Comparison of ENCODE assay signal across 8 mouse cellular contexts in genomic region chr2:69823129-69823677, GRCm38 (mm10). TPM values are rescaled to one million over a fixed set of nuclear protein-coding genes. Genes with fewer than 3 reads are reported as not detected.
DNase-seq lines count a peak whose midpoint lies in the region; ATAC-seq and TF ChIP-seq lines count a peak whose summit lies in the region.

No protein-coding gene starts in this region.

- no peaks in the 10 kb centered on the region for H3K79me2 ChIP-seq in heart, adult 2 months (replicated peaks; ENCODE audit: control insufficient read depth, insufficient read depth, low read length)

- DNase-seq in heart, adult 2 months = peak; percentile 45 to 65
- no peak for DNase-seq in heart, postnatal 25 days (ENCODE audit: low spot score)
- DNase-seq in G1E (ENCODE audit: low spot score) = peak; percentile 37
- peak; percentile 76 for DNase-seq in embryonic facial prominence, embryonic 11.5 days (ENCODE audit: low spot score)
- peak; percentile 34 for DNase-seq in heart, postnatal 0 days (ENCODE audit: low spot score)
- peak; percentile 40 for DNase-seq in thymus, postnatal 14 days

- no peaks in the 10 kb centered on the region for H3K27me3 ChIP-seq in heart, adult 2 months (ENCODE audit: control insufficient read depth, insufficient read depth, low read length)
- no peaks in the 10 kb centered on the region for H3K27me3 ChIP-seq in G1E (ENCODE audit: insufficient read depth, low read length)
- H3K27me3 ChIP-seq in embryonic facial prominence, embryonic 11.5 days (ENCODE audit: control insufficient read depth, insufficient read depth, low read length) = no peaks in the 10 kb centered on the region
- H3K27me3 ChIP-seq in heart, postnatal 0 days (ENCODE audit: control insufficient read depth, insufficient read depth, low read length) = no peaks in the 10 kb centered on the region
- H3K27me3 ChIP-seq in limb, embryonic 12.5 days = no peaks in the 10 kb centered on the region
- H3K27me3 ChIP-seq in midbrain, embryonic 13.5 days = no peaks in the 10 kb centered on the region

- 3% methylated on average over 45 of the region's 45 CpGs for WGBS in heart, adult 2 months
- WGBS in embryonic facial prominence, embryonic 11.5 days = 2% methylated on average over 45 of the region's 45 CpGs
- WGBS in heart, postnatal 0 days = 2% methylated on average over 45 of the region's 45 CpGs
- WGBS in limb, embryonic 12.5 days = 2% methylated on average over 45 of the region's 45 CpGs
- WGBS in midbrain, embryonic 13.5 days = 2% methylated on average over 44 of the region's 45 CpGs

- peak overlapping the region; percentile 63; the same call in 1 of the 2 replicates for H3K27ac ChIP-seq in heart, adult 2 months
- peak overlapping the region; percentile 89 for H3K27ac ChIP-seq in embryonic facial prominence, embryonic 11.5 days (replicated peaks; ENCODE audit: low read depth, low read length)
- peak overlapping the region; percentile 97 for H3K27ac ChIP-seq in heart, postnatal 0 days (ENCODE audit: low read depth)
- peak overlapping the region; percentile 98 for H3K27ac ChIP-seq in limb, embryonic 12.5 days
- H3K27ac ChIP-seq in midbrain, embryonic 13.5 days = peak overlapping the region; percentile 96

- no peaks in the 10 kb centered on the region for H3K4me1 ChIP-seq in heart, adult 2 months (ENCODE audit: control insufficient read depth, insufficient read depth, low read length)
- peaks cover 67% of the 10 kb centered on the region for H3K4me1 ChIP-seq in G1E (ENCODE audit: insufficient read depth, low read depth, low read length)
- no peaks in the 10 kb centered on the region for H3K4me1 ChIP-seq in embryonic facial prominence, embryonic 11.5 days (ENCODE audit: control insufficient read depth, insufficient read depth, low read length)
- H3K4me1 ChIP-seq in heart, postnatal 0 days (ENCODE audit: control insufficient read depth, insufficient read depth) = 0 out of 2 replicates have a peak, but pooled peaks cover 9% of the 10 kb centered on the region
- H3K4me1 ChIP-seq in limb, embryonic 12.5 days (replicated peaks) = peaks cover 10% of the 10 kb centered on the region
- peaks cover 44% of the 10 kb centered on the region for H3K4me1 ChIP-seq in midbrain, embryonic 13.5 days (replicated peaks)

- no peaks in the 10 kb centered on the region; the same call in 1 of the 2 replicates for H3K36me3 ChIP-seq in heart, adult 2 months (ENCODE audit: control insufficient read depth, insufficient read depth, low read length)
- H3K36me3 ChIP-seq in G1E (replicated peaks) = peaks cover 31% of the 10 kb centered on the region
- no peaks in the 10 kb centered on the region; the same call in 1 of the 2 replicates for H3K36me3 ChIP-seq in embryonic facial prominence, embryonic 11.5 days (replicated peaks; ENCODE audit: control insufficient read depth, insufficient read depth, low read depth, low read length)
- H3K36me3 ChIP-seq in heart, postnatal 0 days (replicated peaks; ENCODE audit: control insufficient read depth, insufficient read depth, low read length) = peaks cover 11% of the 10 kb centered on the region
- H3K36me3 ChIP-seq in limb, embryonic 12.5 days = peaks cover 22% of the 10 kb centered on the region; the same call in 1 of the 2 replicates
- peaks cover 6% of the 10 kb centered on the region for H3K36me3 ChIP-seq in midbrain, embryonic 13.5 days

- peak overlapping the region; percentile 89 for H3K9ac ChIP-seq in heart, adult 2 months (ENCODE audit: low read depth, low read length)
- peak overlapping the region; percentile 97 for H3K9ac ChIP-seq in embryonic facial prominence, embryonic 11.5 days (replicated peaks; ENCODE audit: low read length)
- H3K9ac ChIP-seq in heart, postnatal 0 days (replicated peaks; ENCODE audit: low read depth, low read length) = peak overlapping the region; percentile 96
- peak overlapping the region; percentile 98 for H3K9ac ChIP-seq in limb, embryonic 12.5 days (replicated peaks)
- peak overlapping the region; percentile 95 for H3K9ac ChIP-seq in midbrain, embryonic 13.5 days (replicated peaks)

- TF ChIP-seq CTCF in heart, adult 2 months (IDR thresholded peaks at IDR 0.05) = no peak
- no peak for TF ChIP-seq CTCF in G1E (IDR thresholded peaks at IDR 0.05; ENCODE audit: low read depth, low read length)
- TF ChIP-seq CTCF in heart, postnatal 0 days (IDR thresholded peaks at IDR 0.05; ENCODE audit: low read depth) = no peak

- peak overlapping the region; percentile 87 for H3K4me2 ChIP-seq in embryonic facial prominence, embryonic 11.5 days (ENCODE audit: low read depth, low read length)
- H3K4me2 ChIP-seq in heart, postnatal 0 days (ENCODE audit: low read depth, low read length) = peak overlapping the region; percentile 92
- H3K4me2 ChIP-seq in limb, embryonic 12.5 days = peak overlapping the region; percentile 71
- peak overlapping the region; percentile 66 for H3K4me2 ChIP-seq in midbrain, embryonic 13.5 days (replicated peaks)

- TF ChIP-seq EP300 in heart, adult 2 months (IDR thresholded peaks at IDR 0.05; ENCODE audit: insufficient read depth, low read depth, low read length) = no peak
- TF ChIP-seq EP300 in heart, postnatal 0 days (IDR thresholded peaks at IDR 0.05; ENCODE audit: low read depth) = no peak

- no peak for ATAC-seq in G1E (ENCODE audit: extremely low read depth, insufficient number of reproducible peaks, low FRiP score, poor library complexity, severe bottlenecking)
- ATAC-seq in embryonic facial prominence, embryonic 11.5 days (replicated peaks; ENCODE audit: insufficient number of reproducible peaks, low FRiP score, low TSS enrichment, low read depth) = peak; percentile 83
- ATAC-seq in heart, postnatal 0 days (ENCODE audit: insufficient read depth, low read depth) = peak; percentile 65
- peak; percentile 64 for ATAC-seq in limb, embryonic 12.5 days (ENCODE audit: insufficient number of reproducible peaks, insufficient read depth, low FRiP score, low TSS enrichment, low read depth)
- ATAC-seq in midbrain, embryonic 13.5 days = peak; percentile 74

- intact Hi-C loops in heart, adult 2 months (cut with DNase I) = no loop called here
- intact Hi-C loops in heart, postnatal 25 days (cut with DNase I) = loop anchor here (5.0 kb wide), 1 partner anchor 39 kb away; the partner anchor contains the start of gene Ssb

- no peaks in the 10 kb centered on the region for H3K9me3 ChIP-seq in G1E (replicated peaks)
- H3K9me3 ChIP-seq in embryonic facial prominence, embryonic 11.5 days (replicated peaks; ENCODE audit: control insufficient read depth, low read length) = no peaks in the 10 kb centered on the region
- no peaks in the 10 kb centered on the region for H3K9me3 ChIP-seq in heart, postnatal 0 days (replicated peaks; ENCODE audit: control insufficient read depth, low read length)
- H3K9me3 ChIP-seq in limb, embryonic 12.5 days = no peaks in the 10 kb centered on the region
- no peaks in the 10 kb centered on the region for H3K9me3 ChIP-seq in midbrain, embryonic 13.5 days

- TF ChIP-seq POLR2A in heart, adult 2 months (IDR thresholded peaks at IDR 0.05; ENCODE audit: insufficient read depth, low read depth, low read length) = no peak

- H3K4me3 ChIP-seq in heart, adult 2 months = peak overlapping the region; percentile 70
- H3K4me3 ChIP-seq in G1E (ENCODE audit: low read depth, low read length) = peak overlapping the region; percentile 90
- peak overlapping the region; percentile 88 for H3K4me3 ChIP-seq in embryonic facial prominence, embryonic 11.5 days (ENCODE audit: low read depth, low read length)
- H3K4me3 ChIP-seq in heart, postnatal 0 days (ENCODE audit: low read depth, low read length) = peak overlapping the region; percentile 96
- peak overlapping the region; percentile 90 for H3K4me3 ChIP-seq in limb, embryonic 12.5 days (replicated peaks)
- H3K4me3 ChIP-seq in midbrain, embryonic 13.5 days (replicated peaks) = peak overlapping the region; percentile 85

RNA-seq across cellular contexts. Expression of gene Klhl23, which starts 1.5 kb away (rescaled TPM):
- total RNA-seq in heart, adult 2 months (2021) = 10 to 100 TPM; 31.8 to 32.3 TPM
- polyA plus RNA-seq in heart, adult 2 months (2012; rRNA removed) = 10.3 and 24.2 TPM in 2 replicates
- total RNA-seq in heart, postnatal 25 days (2021) = 10 to 100 TPM; 39.1 to 45.6 TPM
- 54.3 and 59.1 TPM in 2 replicates for total RNA-seq in G1E (2014; fragmentation: Nextera tagmentation)
- total RNA-seq in G1E (2017) = 68.9 and 88.2 TPM in 2 replicates
- polyA plus RNA-seq in G1E (2012) = 4.9 and 6.8 TPM in 2 replicates
- 30.8 and 32.3 TPM in 2 replicates for polyA plus RNA-seq in embryonic facial prominence, embryonic 11.5 days (2014; fragmentation: Nextera tagmentation; extraction: Ambion mirVana)
- total RNA-seq in heart, postnatal 0 days (2014; rRNA removed; ENCODE audit: low replicate concordance) = 69.9 and 129 TPM in 2 replicates
- polyA plus RNA-seq in heart, postnatal 0 days (2015; fragmentation: Nextera tagmentation; extraction: Ambion mirVana) = 33.9 and 43.0 TPM in 2 replicates
- polyA plus RNA-seq in limb, embryonic 12.5 days (2016; fragmentation: Nextera tagmentation; extraction: Ambion mirVana) = 35.6 and 37.5 TPM in 2 replicates
- polyA plus RNA-seq in midbrain, embryonic 13.5 days (2015; fragmentation: Nextera tagmentation; extraction: Ambion mirVana) = 59.8 and 60.0 TPM in 2 replicates

RNA-seq across cellular contexts. Expression of gene Phospho2, which starts 33.8 kb away (rescaled TPM):
- total RNA-seq in heart, adult 2 months (2021) = 10 to 100 TPM; 25.3 to 26.8 TPM
- polyA plus RNA-seq in heart, adult 2 months (2012; rRNA removed) = 14.5 and 18.2 TPM in 2 replicates
- 10 to 100 TPM; 20.5 to 24.7 TPM for total RNA-seq in heart, postnatal 25 days (2021)
- 30.6 and 35.5 TPM in 2 replicates for total RNA-seq in G1E (2014; fragmentation: Nextera tagmentation)
- 32.1 and 34.6 TPM in 2 replicates for total RNA-seq in G1E (2017)
- 35.3 and 39.7 TPM in 2 replicates for polyA plus RNA-seq in G1E (2012)
- polyA plus RNA-seq in embryonic facial prominence, embryonic 11.5 days (2014; fragmentation: Nextera tagmentation; extraction: Ambion mirVana) = 36.1 and 37.5 TPM in 2 replicates
- 8.8 and 43.7 TPM in 2 replicates for total RNA-seq in heart, postnatal 0 days (2014; rRNA removed; ENCODE audit: low replicate concordance)
- polyA plus RNA-seq in heart, postnatal 0 days (2015; fragmentation: Nextera tagmentation; extraction: Ambion mirVana) = 24.9 and 27.1 TPM in 2 replicates
- polyA plus RNA-seq in limb, embryonic 12.5 days (2016; fragmentation: Nextera tagmentation; extraction: Ambion mirVana) = 28.3 and 28.4 TPM in 2 replicates
- 40.8 and 43.6 TPM in 2 replicates for polyA plus RNA-seq in midbrain, embryonic 13.5 days (2015; fragmentation: Nextera tagmentation; extraction: Ambion mirVana)

RNA-seq across cellular contexts. Expression of gene Ccdc173, which starts 33.8 kb away (rescaled TPM):
- under 1 TPM; 0.59 to 0.65 TPM for total RNA-seq in heart, adult 2 months (2021)
- polyA plus RNA-seq in heart, adult 2 months (2012; rRNA removed) = 0.12 and 0.23 TPM in 2 replicates
- total RNA-seq in heart, postnatal 25 days (2021) = under 1 TPM; 0.39 to 0.64 TPM
- total RNA-seq in G1E (2014; fragmentation: Nextera tagmentation) = 6.4 and 7.7 TPM in 2 replicates
- 3.0 and 6.1 TPM in 2 replicates for total RNA-seq in G1E (2017)
- 0.25 and 0.35 TPM in 2 replicates for polyA plus RNA-seq in G1E (2012)
- polyA plus RNA-seq in embryonic facial prominence, embryonic 11.5 days (2014; fragmentation: Nextera tagmentation; extraction: Ambion mirVana) = 1.6 and 2.5 TPM in 2 replicates
- total RNA-seq in heart, postnatal 0 days (2014; rRNA removed; ENCODE audit: low replicate concordance) = not detected in 2 replicates
- 1.2 and 1.6 TPM in 2 replicates for polyA plus RNA-seq in heart, postnatal 0 days (2015; fragmentation: Nextera tagmentation; extraction: Ambion mirVana)
- 2.7 and 3.0 TPM in 2 replicates for polyA plus RNA-seq in limb, embryonic 12.5 days (2016; fragmentation: Nextera tagmentation; extraction: Ambion mirVana)
- 4.2 and 4.8 TPM in 2 replicates for polyA plus RNA-seq in midbrain, embryonic 13.5 days (2015; fragmentation: Nextera tagmentation; extraction: Ambion mirVana)

RNA-seq across cellular contexts. Expression of gene Ssb, which starts 38.2 kb away (rescaled TPM):
- 10 to 100 TPM; 58.4 to 64.0 TPM for total RNA-seq in heart, adult 2 months (2021)
- polyA plus RNA-seq in heart, adult 2 months (2012; rRNA removed) = 4.3 and 10.7 TPM in 2 replicates
- total RNA-seq in heart, postnatal 25 days (2021) = 10 to 100 TPM; 59.5 to 71.5 TPM
- total RNA-seq in G1E (2014; fragmentation: Nextera tagmentation) (427 and 594 TPM in 2 replicates), G1E (2017) (492 and 574 TPM in 2 replicates)
- polyA plus RNA-seq in G1E (2012) = 29.4 and 41.7 TPM in 2 replicates
- polyA plus RNA-seq in embryonic facial prominence, embryonic 11.5 days (2014; fragmentation: Nextera tagmentation; extraction: Ambion mirVana) = 436 and 508 TPM in 2 replicates
- 31.0 and 31.9 TPM in 2 replicates for total RNA-seq in heart, postnatal 0 days (2014; rRNA removed; ENCODE audit: low replicate concordance)
- 157 and 172 TPM in 2 replicates for polyA plus RNA-seq in heart, postnatal 0 days (2015; fragmentation: Nextera tagmentation; extraction: Ambion mirVana)
- 365 and 413 TPM in 2 replicates for polyA plus RNA-seq in limb, embryonic 12.5 days (2016; fragmentation: Nextera tagmentation; extraction: Ambion mirVana)
- 370 and 407 TPM in 2 replicates for polyA plus RNA-seq in midbrain, embryonic 13.5 days (2015; fragmentation: Nextera tagmentation; extraction: Ambion mirVana)
